Mouse (Mus musculus) G1E (cell line): ENCODE data around the gene Lama4.

Experiments used
- CTCF ChIP-seq: IDR thresholded peaks from 2 replicates; pipeline ENCODE4 v1.5.1; 2012; ENCODE audit warnings: low read depth, low read length, inconsistent platforms, mixed read lengths
- GATA1 ChIP-seq: IDR thresholded peaks from 2 replicates; pipeline ENCODE4 v1.6.1; 2012; ENCODE audit warnings: borderline replicate concordance, low read length, inconsistent platforms, mixed read lengths
- GATA2 ChIP-seq: IDR thresholded peaks from 2 replicates; pipeline ENCODE4 v1.6.1; 2012; ENCODE audit warnings: low read depth, low read length, inconsistent platforms, borderline replicate concordance
- POLR2AphosphoS5 ChIP-seq: IDR thresholded peaks from 2 replicates; pipeline ENCODE4 v1.6.1; 2012; ENCODE audit warnings: low read depth, low read length, inconsistent platforms; ENCODE audit not compliant: insufficient replicate concordance
- TAL1 ChIP-seq: conservative IDR thresholded peaks from 2 replicates; pipeline ENCODE4 v1.6.1; 2012; ENCODE audit warnings: low read depth, low read length, inconsistent platforms, mixed read lengths

GRCm38 (mm10) chr10:38916027-38916617 lies 49.2 kb upstream of the Lama4 start:
- TF ChIP-seq CTCF (no peak), GATA1 (no peak), TAL1 (no peak), POLR2AphosphoS5 (no peak), GATA2 (no peak)
